In the genomic region with DNA sequence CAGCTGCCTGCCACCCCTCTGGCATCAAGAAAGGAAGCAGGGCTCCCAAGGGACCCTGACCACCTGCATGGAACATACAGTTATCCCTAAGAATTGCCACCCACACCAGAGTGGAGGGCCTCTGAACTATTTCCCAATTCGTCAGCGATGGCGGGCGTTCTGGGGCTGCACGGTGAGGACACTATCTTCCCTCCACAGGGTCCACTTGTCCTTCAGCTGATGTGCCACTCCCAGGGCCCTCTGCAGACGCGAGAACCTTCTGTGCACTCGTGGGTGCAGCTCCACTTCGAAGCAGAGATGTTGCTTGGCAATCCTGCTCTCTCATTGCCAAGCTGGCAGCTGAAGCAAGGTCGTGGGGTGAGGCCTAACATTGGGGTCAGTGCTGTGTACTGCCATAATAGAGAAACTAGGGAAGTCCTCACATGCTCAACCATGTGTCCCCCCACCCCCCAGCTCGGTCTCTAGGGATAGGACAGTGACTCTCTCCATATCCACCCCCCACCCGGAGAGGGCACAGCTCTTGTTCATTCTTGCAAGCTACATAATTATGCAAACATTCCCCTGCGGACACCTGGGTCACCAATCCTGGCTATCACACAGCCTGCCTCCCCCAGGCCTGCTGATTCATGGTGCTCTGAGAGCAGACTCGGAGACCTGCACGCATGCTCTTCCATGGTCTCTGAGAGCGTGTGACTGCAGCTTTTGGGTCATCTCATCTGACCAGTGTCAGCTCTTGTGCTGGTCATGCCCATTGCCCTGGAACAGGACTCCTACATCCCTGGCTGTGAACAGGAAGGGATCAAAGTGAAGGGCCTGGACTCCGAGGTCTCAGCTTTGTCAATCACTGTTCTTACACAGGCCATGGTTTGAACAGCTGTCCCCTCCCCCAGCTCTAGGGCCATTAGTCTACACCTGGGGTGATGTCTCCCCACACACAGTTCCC, we compare ENCODE assay signal across 16 mouse cellular contexts. TPM values are rescaled to one million over a fixed set of nuclear protein-coding genes. Genes with fewer than 3 reads are reported as not detected.
A peak's percentile ranks its signal among the peaks of the same experiment; 100 is the strongest.
DNase-seq lines count a peak whose midpoint lies in the region; ATAC-seq and TF ChIP-seq lines count a peak whose summit lies in the region.
"Had no signal": no experiment of that assay in that cellular context is flagged by ENCODE, and none has a peak within 500 bp of the region (broad histone marks: within the 10 kb centered on the region; RNA-seq: fewer than 3 reads in every experiment).

No protein-coding gene starts in this region.

- intact Hi-C loops in heart, postnatal 10 days (cut with DNase I), result no loop called here
- intact Hi-C loops in left cerebral cortex, adult 2 months (cut with DNase I), result no loop called here
- intact Hi-C loops in left cerebral cortex, postnatal 36 days (cut with DNase I), result no loop called here

- ATAC-seq in cerebellum, adult (ENCODE audit: insufficient number of reproducible peaks, low FRiP score, low TSS enrichment), result no peak

- H3K27ac ChIP-seq in left cerebral cortex, adult 2 months, result peak overlapping the region; percentile 82
- H3K27ac ChIP-seq: heart, embryonic 13.5 days; limb, embryonic 15.5 days; macrophage; midbrain, embryonic 12.5 days; neural tube, embryonic 13.5 days had no signal

- no peak overlapping the region for H3K4me3 ChIP-seq in left cerebral cortex, adult 2 months
- H3K4me3 ChIP-seq: heart, embryonic 13.5 days; limb, embryonic 15.5 days; midbrain, embryonic 12.5 days; neural tube, embryonic 13.5 days had no signal

- TF ChIP-seq CTCF in left cerebral cortex, adult 2 months (IDR thresholded peaks at IDR 0.05), result no peak

- peak; percentile 24 for DNase-seq in cerebellum, adult 11 months
- peak; percentile 2 for DNase-seq in heart, postnatal 4 days
- DNase-seq in heart, postnatal 10 days, result no peak
- DNase-seq in left cerebral cortex, adult 2 months (ENCODE audit: extremely low spot score in 1 of 2, low spot score in 2 of 2), result no peak
- no peak for DNase-seq in left cerebral cortex, postnatal 36 days (ENCODE audit: low spot score in 2 of 2)
- DNase-seq in brain, adult 2 months (ENCODE audit: low read depth, low spot score), result peak; percentile 58
- DNase-seq in urinary bladder, postnatal 14 days (ENCODE audit: low spot score), result no peak
- DNase-seq: B cell, adult 2 months; lung, embryonic 14.5 days; right cerebral cortex, postnatal 14 days had no signal

RNA-seq across cellular contexts. Expression of a gene that starts 45.0 kb away (rescaled TPM):
- total RNA-seq in heart, postnatal 4 days (2021), result 1 to 10 TPM; 8.7 to 8.8 TPM
- total RNA-seq in heart, postnatal 10 days (2021), result 1 to 10 TPM; 7.4 to 7.7 TPM
- 100 to 1,000 TPM; 607 to 644 TPM for total RNA-seq in left cerebral cortex, adult 2 months (2021)
- 100 to 1,000 TPM; 644 to 664 TPM for total RNA-seq in left cerebral cortex, postnatal 36 days (2021)

Comparison
In these comparisons a context has a peak if more than half of its experiments do, and no peak if none do; other contexts are left out.
1. DNase-seq: peak in cerebellum, adult 11 months (single experiment), heart, postnatal 4 days (single experiment) and brain, adult 2 months (single experiment); none in heart, postnatal 10 days (0 of 2), left cerebral cortex, adult 2 months (0 of 2), left cerebral cortex, postnatal 36 days (0 of 2) and urinary bladder, postnatal 14 days (single experiment).
2. RNA of a gene that starts 45.0 kb away (total RNA-seq): 644 to 664 TPM in left cerebral cortex, postnatal 36 days and 607 to 644 TPM in left cerebral cortex, adult 2 months; 8.7 to 8.8 TPM in heart, postnatal 4 days and 7.4 to 7.7 TPM in heart, postnatal 10 days; every median in the first group is over 10 times any median in the second.